Mouse (Mus musculus) embryonic facial prominence, embryonic 15.5 days (tissue): ENCODE measurements around the gene Olfr1333. TPM values are rescaled to one million over a fixed set of nuclear protein-coding genes. Genes with fewer than 3 reads are reported as not detected.
"Not testable (repeated sequence)": the region's sequence is repeated elsewhere in the genome, so short reads cannot be mapped to it uniquely, and the experiment has no call there.

Experiments used
- ATAC-seq: fragments of 200-750 bp; cut with Nextera tagmentation; 2 replicates; pipeline ENCODE4 v1.8.0; 2017; ENCODE audit warnings: low read depth, moderate TSS enrichment; ENCODE audit not compliant: insufficient number of reproducible peaks, low FRiP score, low TSS enrichment
- H3K27ac ChIP-seq: fragments of 300-500 bp; sonication (generic); replicated peaks from 2 replicates; pipeline ENCODE4 v1.5.1; 2015; ENCODE audit warnings: mild to moderate bottlenecking, inconsistent platforms
- H3K27me3 ChIP-seq: fragments of 300-500 bp; sonication (generic); 2 replicates; pipeline ENCODE4 v1.6.1; 2015; ENCODE audit warnings: inconsistent platforms
- H3K36me3 ChIP-seq: fragments of 300-500 bp; sonication (generic); 2 replicates; pipeline ENCODE4 v1.6.1; 2015; ENCODE audit warnings: mild to moderate bottlenecking, inconsistent platforms
- H3K4me1 ChIP-seq: fragments of 300-500 bp; sonication (generic); 2 replicates; pipeline ENCODE4 v1.6.1; 2015; ENCODE audit warnings: inconsistent platforms
- H3K4me2 ChIP-seq: fragments of 300-500 bp; sonication (generic); replicated peaks from 2 replicates; pipeline ENCODE4 v1.6.1; 2015; ENCODE audit warnings: mild to moderate bottlenecking, inconsistent platforms
- H3K4me3 ChIP-seq: fragments of 300-500 bp; sonication (generic); replicated peaks from 2 replicates; pipeline ENCODE4 v1.5.1; 2015; ENCODE audit warnings: mild to moderate bottlenecking, inconsistent platforms
- H3K9ac ChIP-seq: fragments of 300-500 bp; sonication (generic); 2 replicates; pipeline ENCODE4 v1.6.1; 2015; ENCODE audit warnings: inconsistent platforms
- H3K9me3 ChIP-seq: fragments of 300-500 bp; sonication (generic); replicated peaks from 2 replicates; pipeline ENCODE4 v1.6.1; 2016; ENCODE audit warnings: inconsistent platforms
- WGBS: fragments of 180-500 bp; shearing (Covaris S2); methylation state at CpG from one replicate; pipeline ENCODE4 v1.1.7; 2015; 5-methylcytosine and 5-hydroxymethylcytosine counted together
- polyA plus RNA-seq: library from polyadenylated mRNA; unstranded; fragments of >200 nt; fragmentation: Nextera tagmentation; extraction: Ambion mirVana; gene quantifications from 2 replicates; pipeline ENCODE4 v1.2.1, GENCODE M21; 2015

The Olfr1333 gene
- polyA plus RNA-seq, result not detected in 2 replicates

DNA sequence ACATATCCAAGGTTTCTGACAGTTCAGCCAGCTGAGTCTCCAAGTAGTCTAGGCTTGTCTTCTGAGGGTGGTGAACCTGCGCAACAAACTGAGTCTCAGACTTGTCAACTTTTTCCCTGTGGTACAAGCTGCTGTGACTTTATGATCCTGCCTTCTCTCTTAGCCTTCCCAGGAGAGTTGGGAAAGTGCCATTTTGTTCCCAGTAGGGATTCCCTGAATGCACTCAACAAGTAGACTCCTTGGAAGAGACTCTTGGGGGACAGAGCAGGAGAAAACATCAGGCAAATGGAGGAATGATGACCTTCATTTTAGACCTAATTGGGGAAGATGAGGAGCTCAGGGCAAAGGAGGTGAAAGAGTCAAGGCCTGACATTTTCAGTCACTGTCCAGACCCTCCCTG is at the start of gene Olfr1333:
TSS of gene Olfr1333 (minus strand) at position 101 of the 400 bp plus-strand sequence.
- 92% methylated on average over 1 of the region's 1 CpGs for WGBS
- ATAC-seq, result no peak
- H3K27ac ChIP-seq, result no peak within 1 kb of the TSS

DNA sequence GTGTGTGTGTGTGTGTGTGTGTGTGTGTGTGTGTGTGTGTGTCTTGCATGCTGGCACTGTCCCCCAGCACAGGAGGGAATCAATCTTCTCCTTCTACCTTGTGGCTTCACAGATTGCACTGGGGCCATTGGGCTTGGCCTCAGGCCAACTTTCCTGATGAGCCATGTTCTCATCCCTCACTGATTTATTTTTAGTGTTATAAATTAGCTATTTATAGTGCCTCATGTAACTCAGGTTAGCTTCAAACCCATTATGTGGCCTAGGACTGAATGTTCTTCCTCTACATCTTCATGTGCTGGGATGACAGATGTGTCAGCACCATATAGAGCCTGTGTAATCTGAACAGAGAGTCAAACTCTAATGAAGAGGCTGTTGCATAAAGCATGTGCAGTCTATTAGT is 31.5 kb upstream of the Olfr1333 start:
- Histone ChIP-seq H3K27ac (no peak overlapping the region), H3K4me3 (no peak overlapping the region), H3K9ac (no peak overlapping the region), H3K27me3 (no peaks in the 10 kb centered on the region), H3K4me2 (no peak overlapping the region), H3K9me3 (no peaks in the 10 kb centered on the region), H3K4me1 (no peaks in the 10 kb centered on the region), H3K36me3 (no peaks in the 10 kb centered on the region)
- 0 out of 2 replicates have a peak, but pooled peaks have one; percentile 24 for ATAC-seq

More for the DNA sequence above, at the start of gene Olfr1333:
- Histone ChIP-seq H3K4me2 (no peak within 1 kb of the TSS), H3K9ac (no peak within 1 kb of the TSS), H3K9me3 (no peaks in the 10 kb centered on the region), H3K4me1 (no peaks in the 10 kb centered on the region), H3K36me3 (no peaks in the 10 kb centered on the region), H3K4me3 (no peak within 1 kb of the TSS), H3K27me3 (no peaks in the 10 kb centered on the region)

DNA sequence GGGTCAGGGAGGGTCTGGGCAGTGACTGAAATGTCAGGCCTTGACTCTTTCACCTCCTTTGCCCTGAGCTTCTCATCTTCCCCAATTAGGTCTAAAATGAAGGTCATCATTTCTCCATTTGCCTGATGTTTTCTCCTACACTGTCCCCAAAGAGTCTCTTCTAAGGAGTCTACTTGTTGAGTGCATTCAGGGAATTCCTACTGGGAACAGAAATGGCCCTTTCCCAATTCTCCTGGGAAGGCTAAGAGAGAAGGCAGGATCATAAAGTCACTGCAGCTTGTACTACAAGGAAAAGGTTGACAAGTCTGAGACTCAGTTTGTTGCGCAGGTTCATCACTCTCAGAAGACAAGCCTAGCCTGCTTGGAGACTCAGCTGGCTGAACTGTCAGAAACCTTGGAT is 28.3 kb upstream of the Olfr1333 start, which contains the start of gene Olfr1331:
TSS of gene Olfr1331 (plus strand) at position 301 of the 400 bp plus-strand sequence.
- no peaks in the 10 kb centered on the region for H3K9me3 ChIP-seq
- no peak within 1 kb of the TSS for H3K27ac ChIP-seq
- no peak within 1 kb of the TSS for H3K9ac ChIP-seq
- no peaks in the 10 kb centered on the region for H3K27me3 ChIP-seq
- no peaks in the 10 kb centered on the region for H3K36me3 ChIP-seq
- no peak for ATAC-seq
- H3K4me3 ChIP-seq, result no peak within 1 kb of the TSS
- no peak within 1 kb of the TSS for H3K4me2 ChIP-seq
- 92% methylated on average over 1 of the region's 1 CpGs for WGBS
- no peaks in the 10 kb centered on the region for H3K4me1 ChIP-seq

DNA sequence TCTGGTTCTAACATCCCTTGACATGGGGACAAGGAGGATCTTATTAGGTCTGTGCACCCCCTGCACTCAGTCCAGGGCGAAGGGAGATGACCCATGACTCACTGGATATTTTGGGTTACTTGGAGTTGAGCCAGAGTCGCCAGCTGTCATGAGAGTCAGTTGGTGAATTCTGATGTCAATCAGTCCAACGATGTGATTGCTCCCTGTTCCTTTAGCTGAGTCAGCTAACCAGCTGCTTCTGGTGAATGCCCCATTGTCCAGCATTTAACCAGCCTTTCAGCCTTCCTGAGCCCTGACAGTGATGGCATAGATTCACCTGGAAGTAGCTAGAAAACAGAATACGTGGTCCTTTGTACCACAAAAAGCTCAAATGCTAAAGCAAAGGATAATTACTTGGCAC is 26.6 kb upstream of the Olfr1333 start:
- H3K4me2 ChIP-seq, result no peak overlapping the region
- no peak overlapping the region for H3K27ac ChIP-seq
- no peaks in the 10 kb centered on the region for H3K9me3 ChIP-seq
- H3K4me3 ChIP-seq, result no peak overlapping the region
- no peaks in the 10 kb centered on the region for H3K27me3 ChIP-seq
- no peak overlapping the region for H3K9ac ChIP-seq
- no peaks in the 10 kb centered on the region for H3K4me1 ChIP-seq
- ATAC-seq, result no peak
- H3K36me3 ChIP-seq, result no peaks in the 10 kb centered on the region
- 39% methylated on average over 4 of the region's 4 CpGs for WGBS

DNA sequence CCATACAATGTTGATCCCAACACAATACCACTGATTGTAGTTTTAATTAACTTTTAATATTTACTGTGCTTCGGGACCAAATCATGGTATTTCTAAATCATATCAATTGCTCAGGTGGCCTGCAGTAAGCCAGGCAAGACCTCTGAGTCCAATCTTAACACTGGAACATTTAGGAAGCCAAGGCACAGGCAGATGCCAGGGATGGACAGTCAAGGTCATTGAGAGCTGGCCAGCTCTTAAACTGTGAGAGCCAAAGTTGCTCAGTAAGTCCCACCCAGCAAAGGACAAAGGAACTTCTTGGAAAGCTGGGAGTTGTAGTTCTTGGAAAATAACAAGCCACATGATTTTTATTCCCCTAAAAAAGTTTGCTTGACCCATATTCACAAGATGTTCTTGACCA is 25.7 kb upstream of the Olfr1333 start:
- H3K4me2 ChIP-seq, result no peak overlapping the region
- H3K4me3 ChIP-seq, result no peak overlapping the region
- no peaks in the 10 kb centered on the region for H3K9me3 ChIP-seq
- no peak for ATAC-seq
- no peaks in the 10 kb centered on the region for H3K27me3 ChIP-seq
- no peak overlapping the region for H3K27ac ChIP-seq
- H3K9ac ChIP-seq, result no peak overlapping the region
- 80% methylated on average over 1 of the region's 1 CpGs for WGBS
- H3K36me3 ChIP-seq, result no peaks in the 10 kb centered on the region
- no peaks in the 10 kb centered on the region for H3K4me1 ChIP-seq

DNA sequence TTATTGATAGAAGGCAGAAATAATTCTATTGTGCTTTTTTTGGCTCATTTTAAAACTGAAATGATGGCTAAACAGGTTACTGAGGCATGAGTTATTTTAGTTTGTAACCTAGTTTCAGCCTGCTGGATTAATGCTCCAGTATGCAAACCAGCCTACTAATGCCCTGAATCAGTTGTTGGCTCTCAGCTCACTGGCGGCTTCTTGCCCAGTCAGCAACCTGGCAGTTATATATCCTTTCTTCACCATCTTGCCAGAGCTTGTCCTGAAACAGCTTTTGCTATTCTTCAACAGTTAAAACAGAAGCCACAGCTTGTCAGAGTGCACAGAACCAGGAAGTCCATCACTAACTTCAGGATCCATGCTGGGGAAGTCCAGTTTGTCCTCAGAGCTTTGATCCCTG is 17.2 kb downstream of the Olfr1333 start:
- H3K9me3 ChIP-seq, result no peaks in the 10 kb centered on the region
- H3K27ac ChIP-seq, result no peak overlapping the region
- no peaks in the 10 kb centered on the region for H3K27me3 ChIP-seq
- H3K4me1 ChIP-seq, result no peaks in the 10 kb centered on the region
- H3K36me3 ChIP-seq, result no peaks in the 10 kb centered on the region
- ATAC-seq, result no peak
- no peak overlapping the region for H3K9ac ChIP-seq
- no peak overlapping the region for H3K4me2 ChIP-seq
- no peak overlapping the region for H3K4me3 ChIP-seq
- WGBS, result 81% methylated on average over 1 of the region's 1 CpGs

DNA sequence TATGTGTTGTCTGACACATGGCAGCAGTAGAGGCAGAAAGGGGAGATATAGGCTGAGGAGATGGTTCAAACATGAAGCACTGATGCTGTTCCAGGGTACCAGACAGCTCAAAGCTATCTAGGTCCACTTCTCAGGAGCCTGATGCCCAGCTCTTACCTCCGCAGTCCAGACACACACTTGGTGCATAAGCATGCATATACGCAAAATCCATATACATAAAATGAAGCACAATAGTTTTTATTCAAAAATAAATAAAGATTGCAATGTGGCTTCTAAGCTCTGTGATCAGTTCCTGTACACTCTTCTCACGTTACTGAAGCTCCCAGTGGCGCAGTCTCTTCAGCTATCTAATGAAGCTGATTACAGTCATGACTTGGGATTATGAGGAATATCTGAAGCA is 26.2 kb downstream of the Olfr1333 start, which contains the start of gene Olfr1335:
TSS of gene Olfr1335 (minus strand) at position 101 of the 400 bp plus-strand sequence.
- ATAC-seq, result no peak
- Histone ChIP-seq H3K4me3 (no peak within 1 kb of the TSS), H3K27me3 (no peaks in the 10 kb centered on the region), H3K36me3 (no peaks in the 10 kb centered on the region), H3K9ac (no peak within 1 kb of the TSS), H3K27ac (no peak within 1 kb of the TSS), H3K9me3 (no peaks in the 10 kb centered on the region), H3K4me1 (no peaks in the 10 kb centered on the region), H3K4me2 (no peak within 1 kb of the TSS)
- 85% methylated on average over 4 of the region's 4 CpGs for WGBS

DNA sequence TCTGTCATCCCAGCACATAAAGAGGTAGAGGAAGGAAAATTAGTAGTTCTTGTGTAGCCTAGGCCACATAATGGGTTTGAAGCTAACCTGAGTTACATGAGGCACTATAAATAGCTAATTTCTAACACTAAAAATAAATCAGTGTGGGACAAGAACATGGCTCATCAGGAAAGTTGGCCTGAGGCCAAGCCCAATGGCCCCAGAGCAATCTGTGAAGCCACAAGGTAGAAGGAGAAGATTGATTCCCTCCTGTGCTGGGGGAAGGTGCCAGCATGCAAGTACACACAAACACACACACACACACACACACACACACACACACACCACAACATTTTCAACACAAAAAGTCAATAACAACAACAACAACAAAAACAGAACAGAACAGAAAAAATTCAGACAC is 43.3 kb downstream of the Olfr1333 start:
- H3K36me3 ChIP-seq, H3K27me3 ChIP-seq, H3K4me2 ChIP-seq, H3K4me1 ChIP-seq, H3K27ac ChIP-seq, ATAC-seq, H3K9me3 ChIP-seq, H3K4me3 ChIP-seq, H3K9ac ChIP-seq: not testable (repeated sequence)

DNA sequence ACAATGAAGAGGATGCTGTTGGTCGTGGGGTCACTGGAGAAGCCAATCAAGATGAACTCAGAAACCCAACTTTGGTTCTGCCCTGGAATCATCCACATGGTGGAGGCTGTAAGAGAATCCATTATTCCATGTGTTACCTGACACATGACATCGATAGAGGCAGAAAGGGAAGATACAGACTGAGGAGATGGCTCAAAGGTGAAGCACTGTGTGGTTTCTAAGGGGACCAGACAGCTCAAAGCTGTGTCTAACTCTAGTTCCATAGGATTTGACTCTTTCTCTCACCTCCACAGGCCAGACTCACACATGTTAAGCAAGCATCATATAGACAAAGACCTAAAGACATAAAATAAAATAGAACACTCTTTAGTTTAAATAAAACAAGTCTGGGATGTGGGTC is 53.6 kb downstream of the Olfr1333 start, which contains the start of gene Olfr1337:
TSS of gene Olfr1337 (minus strand) at position 101 of the 400 bp plus-strand sequence.
- no peak for ATAC-seq
- Histone ChIP-seq H3K27me3 (no peaks in the 10 kb centered on the region), H3K4me3 (no peak within 1 kb of the TSS), H3K9me3 (no peaks in the 10 kb centered on the region), H3K36me3 (no peaks in the 10 kb centered on the region), H3K9ac (no peak within 1 kb of the TSS), H3K4me1 (no peaks in the 10 kb centered on the region), H3K27ac (no peak within 1 kb of the TSS), H3K4me2 (no peak within 1 kb of the TSS)
- 74% methylated on average over 2 of the region's 2 CpGs for WGBS

Other genes starting within 250 kb of the Olfr1333 start
- gene Cfap57, start 215.5 kb downstream of the Olfr1333 start, polyA plus RNA-seq, result 2.3 and 3.3 TPM in 2 replicates
- 120 and 128 TPM in 2 replicates for gene Ebna1bp2, start 215.5 kb downstream of the Olfr1333 start, polyA plus RNA-seq
- gene Olfr62, start 177.3 kb downstream of the Olfr1333 start, polyA plus RNA-seq, result 0.17 and 0.18 TPM in 2 replicates
- gene Olfr1342, start 143.5 kb downstream of the Olfr1333 start, polyA plus RNA-seq, result 0.13 and 0.15 TPM in 2 replicates
- 0.07 and 0.17 TPM in 2 replicates for gene Olfr1341, start 132.8 kb downstream of the Olfr1333 start, polyA plus RNA-seq
- gene Olfr1340, start 116.1 kb downstream of the Olfr1333 start, polyA plus RNA-seq, result 0.44 and 0.50 TPM in 2 replicates
- gene Olfr1339, start 104.1 kb downstream of the Olfr1333 start, polyA plus RNA-seq, result 0.08 and 0.22 TPM in 2 replicates
- 0.19 and 0.37 TPM in 2 replicates for gene Olfr1338, start 77.5 kb downstream of the Olfr1333 start, polyA plus RNA-seq
- not detected in 2 replicates for gene Olfr1337, start 53.7 kb downstream of the Olfr1333 start, polyA plus RNA-seq
- not detected in 2 replicates for gene Olfr1335, start 26.3 kb downstream of the Olfr1333 start, polyA plus RNA-seq
- not detected in 2 replicates for gene Olfr1331, start 28.4 kb upstream of the Olfr1333 start, polyA plus RNA-seq
- gene Olfr1330, start 52.3 kb upstream of the Olfr1333 start, polyA plus RNA-seq, result 0.36 TPM in 1 of 2 replicates, not detected in the other
- 0.18 TPM in 1 of 2 replicates, not detected in the other for gene Olfr1329, start 81.2 kb upstream of the Olfr1333 start, polyA plus RNA-seq
- gene Olfr1328, start 102.3 kb upstream of the Olfr1333 start, polyA plus RNA-seq, result 0.07 TPM in 1 of 2 replicates, not detected in the other
- 0.16 TPM in 1 of 2 replicates, not detected in the other for gene Lao1, start 125.3 kb upstream of the Olfr1333 start, polyA plus RNA-seq